Mouse (Mus musculus): Measurements from ENCODE around the gene Fryl.

- TF ChIP-seq TAL1 (conservative IDR thresholded peaks at IDR 0.05; ENCODE audit: low read depth, low read length) (no peak), CTCF (IDR thresholded peaks at IDR 0.05; ENCODE audit: low read depth, low read length) (no peak), GATA1 (IDR thresholded peaks at IDR 0.05; ENCODE audit: borderline replicate concordance, low read length) (no peak)
These were observed 252.4 kb downstream of the Fryl start for GRCm38 (mm10) chr5:73004046-73004445.

Data from G1E (cell line).